Mouse (Mus musculus) inflammation-experienced regulatory T-cells, adult 6 months (primary cell): ENCODE data around the gene Gdpd1. TPM values are rescaled to one million over a fixed set of nuclear protein-coding genes. Genes with fewer than 3 reads are reported as not detected.
"Not testable (repeated sequence)": the region's sequence is repeated elsewhere in the genome, so short reads cannot be mapped to it uniquely, and the experiment has no call there.

ENCODE experiments used
- ATAC-seq: one replicate; pipeline ENCODE4 v1.8.0; 2017
- polyA plus RNA-seq, 3 experiments: library from polyadenylated mRNA; unstranded; fragments of 100-300 nt; shearing (Covaris generic); gene quantifications; one replicate each; pipeline ENCODE4 v1.2.1; 2017

Gene Gdpd1
- polyA plus RNA-seq, 3 experiments from 2014 or later = 0.71 TPM; not detected in 2

DNA sequence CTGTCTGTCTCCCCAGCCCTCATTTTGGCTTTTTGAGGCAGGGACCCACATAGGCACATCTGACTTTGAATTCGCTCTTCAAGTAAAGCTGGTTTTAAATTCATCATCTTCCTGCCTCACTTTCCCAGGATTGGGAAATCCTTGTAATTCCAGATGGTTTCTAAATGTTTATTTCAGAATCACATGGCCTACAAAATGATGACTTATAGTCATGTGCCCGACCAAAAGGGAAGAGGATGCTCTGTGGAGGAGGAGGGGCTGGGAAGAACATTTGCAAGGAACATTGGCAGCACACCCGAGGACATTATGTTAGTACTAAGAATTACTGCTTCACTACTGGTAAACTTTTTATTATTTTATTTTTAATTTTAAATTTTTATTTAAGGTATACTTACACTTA lies 48.5 kb downstream of the Gdpd1 start:
- no peak for ATAC-seq

DNA sequence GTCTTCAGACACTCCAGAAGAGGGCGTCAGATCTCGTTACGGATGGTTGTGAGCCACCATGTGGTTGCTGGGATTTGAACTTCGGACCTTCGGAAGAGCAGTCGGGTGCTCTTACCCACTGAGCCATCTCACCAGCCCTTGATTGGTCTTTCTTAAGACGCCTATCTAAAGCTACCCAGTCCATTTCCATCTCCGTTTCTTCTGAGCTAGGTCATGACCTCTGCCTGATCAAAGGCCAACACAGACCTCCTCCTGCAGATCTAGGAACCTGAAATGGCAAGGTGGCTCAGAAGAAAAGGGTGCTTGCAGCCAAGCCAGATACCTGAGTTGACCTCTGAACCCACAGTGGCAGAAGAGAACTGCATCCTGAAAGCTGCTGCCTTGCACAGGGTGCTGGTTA lies 50.6 kb downstream of the Gdpd1 start:
- ATAC-seq = not testable (repeated sequence)

DNA sequence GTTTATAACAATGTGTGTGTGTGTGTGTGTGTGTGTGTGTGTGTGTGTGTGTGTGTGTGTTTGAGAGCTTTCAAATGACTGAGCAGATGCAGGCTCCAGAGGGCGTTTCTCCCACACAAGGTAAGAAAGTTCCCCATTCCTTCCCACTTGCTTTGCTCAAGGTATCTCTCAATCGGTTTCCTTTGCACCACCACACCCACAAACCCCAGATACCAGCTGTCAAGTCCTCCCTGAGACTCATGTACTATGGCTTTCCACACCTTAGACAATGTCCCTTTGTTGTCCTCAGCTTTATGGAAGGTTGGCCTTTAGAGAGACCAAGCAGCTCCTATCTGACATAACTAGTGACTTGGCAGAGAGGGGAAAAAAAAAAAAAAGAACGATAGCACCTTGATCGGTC lies 51.1 kb downstream of the Gdpd1 start:
- ATAC-seq = no peak

DNA sequence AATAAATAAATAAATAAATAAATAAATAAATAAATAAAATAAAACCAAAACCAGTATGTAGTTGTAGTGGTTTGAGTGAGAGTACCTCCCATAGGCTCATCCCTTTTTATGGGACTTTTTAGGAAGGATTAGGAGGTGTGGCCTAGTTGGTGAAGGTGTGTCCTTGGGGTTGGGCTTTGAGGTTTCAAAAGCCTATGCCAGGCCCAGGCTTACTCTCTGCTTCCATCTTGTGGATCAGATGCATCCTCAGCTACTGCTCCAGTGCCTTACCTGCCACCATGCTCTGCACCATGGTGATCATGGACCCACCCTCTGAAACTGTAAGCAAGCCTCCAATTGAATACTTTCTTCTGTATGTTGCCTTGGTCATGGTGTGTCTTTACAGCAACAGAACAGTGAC lies 52.3 kb downstream of the Gdpd1 start:
- ATAC-seq = no peak

DNA sequence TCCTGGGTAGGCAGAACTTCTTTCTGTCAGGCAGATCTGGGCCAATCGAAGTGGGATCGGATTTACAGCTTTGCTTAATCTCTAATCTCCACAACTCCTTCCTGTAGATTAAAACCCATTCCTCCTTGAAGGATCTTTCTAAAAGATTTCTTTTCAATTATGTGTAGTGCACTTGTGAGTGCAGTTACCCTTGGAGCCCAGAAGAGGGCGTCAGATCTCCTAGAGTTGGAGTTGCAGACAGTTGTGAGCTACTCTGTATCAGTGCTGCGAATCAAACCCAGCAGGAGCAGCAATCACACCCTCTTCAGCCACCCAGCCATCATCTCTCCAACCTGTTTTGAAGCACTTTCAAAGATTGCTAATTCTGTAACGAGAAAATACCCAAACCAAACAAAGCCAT lies 53.4 kb downstream of the Gdpd1 start:
- ATAC-seq = no peak

DNA sequence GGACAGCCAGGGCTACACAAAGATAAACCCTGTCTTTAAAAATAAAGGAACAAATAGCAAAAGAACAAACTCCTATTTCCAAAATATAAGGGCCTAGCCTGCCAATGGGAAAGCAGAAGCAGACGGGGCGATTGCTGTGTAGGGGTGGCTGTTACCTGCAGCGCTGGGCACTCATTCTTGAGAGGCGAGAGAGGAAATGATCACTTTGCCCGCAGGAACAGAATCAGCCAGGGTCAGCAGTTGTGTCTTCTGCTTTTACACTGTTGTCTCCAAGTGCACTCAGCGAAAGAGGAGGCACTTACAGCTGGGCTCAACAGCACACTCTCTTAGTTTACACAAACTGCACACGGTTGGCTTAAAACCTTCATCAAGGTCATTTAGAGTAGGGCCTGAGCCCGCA lies 54.4 kb downstream of the Gdpd1 start:
- ATAC-seq = no peak

DNA sequence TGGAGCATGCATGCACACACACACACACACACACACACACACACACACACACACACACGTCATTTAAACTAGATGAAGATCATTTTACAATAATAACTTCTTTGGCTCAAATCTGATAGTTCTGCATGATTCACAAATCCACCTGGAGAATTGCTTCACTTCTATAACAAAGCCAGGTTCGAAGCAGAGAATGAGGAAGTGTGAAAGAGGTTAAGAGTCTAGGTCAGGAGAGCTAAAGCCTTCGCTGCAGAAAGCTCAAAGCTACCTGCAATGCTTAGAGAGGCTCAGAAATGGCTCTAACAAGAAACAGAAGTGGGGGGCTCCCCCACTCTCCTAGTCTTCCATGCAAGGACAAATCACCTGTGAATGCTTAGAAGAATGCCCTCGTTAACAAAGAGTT lies 55.8 kb downstream of the Gdpd1 start:
- no peak for ATAC-seq

DNA sequence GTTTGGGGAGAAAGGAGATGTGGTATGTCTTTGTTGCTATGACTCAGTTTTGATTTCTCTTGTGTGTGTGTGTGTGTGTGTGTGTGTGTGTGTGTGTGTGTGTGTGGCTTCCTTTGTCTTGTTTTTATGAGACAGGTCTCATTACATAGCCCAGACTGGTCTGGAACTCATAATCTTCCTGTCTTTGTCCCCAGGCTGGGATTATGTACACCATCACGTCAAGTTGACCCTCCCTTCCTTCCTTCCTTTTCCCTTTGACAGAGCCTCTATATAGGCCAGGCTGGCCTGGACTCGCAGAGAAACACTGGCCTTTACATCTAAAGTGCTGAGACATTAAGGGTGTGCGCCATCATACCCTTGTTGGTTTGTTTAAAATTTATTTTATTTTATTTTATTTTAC lies 58.2 kb downstream of the Gdpd1 start:
- no peak for ATAC-seq

DNA sequence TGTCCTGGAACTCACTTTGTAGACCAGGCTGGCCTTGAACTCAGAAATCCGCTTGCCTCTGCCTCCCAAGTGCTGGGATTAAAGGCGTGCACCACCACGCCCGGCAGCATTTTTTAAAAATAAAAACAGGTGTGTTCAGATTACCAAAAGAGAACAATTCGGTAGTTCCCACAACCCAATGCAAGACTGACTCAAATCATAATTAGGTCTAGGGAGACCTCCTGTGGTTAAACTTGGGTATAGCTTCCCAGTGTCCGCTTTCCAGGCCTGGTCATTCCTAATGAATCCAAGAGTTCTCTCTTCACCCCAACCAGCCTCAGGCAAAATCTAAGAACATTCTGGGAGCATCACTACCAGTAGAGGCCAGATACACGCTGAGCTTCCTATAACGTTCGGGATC lies 63.4 kb downstream of the Gdpd1 start:
- no peak for ATAC-seq

DNA sequence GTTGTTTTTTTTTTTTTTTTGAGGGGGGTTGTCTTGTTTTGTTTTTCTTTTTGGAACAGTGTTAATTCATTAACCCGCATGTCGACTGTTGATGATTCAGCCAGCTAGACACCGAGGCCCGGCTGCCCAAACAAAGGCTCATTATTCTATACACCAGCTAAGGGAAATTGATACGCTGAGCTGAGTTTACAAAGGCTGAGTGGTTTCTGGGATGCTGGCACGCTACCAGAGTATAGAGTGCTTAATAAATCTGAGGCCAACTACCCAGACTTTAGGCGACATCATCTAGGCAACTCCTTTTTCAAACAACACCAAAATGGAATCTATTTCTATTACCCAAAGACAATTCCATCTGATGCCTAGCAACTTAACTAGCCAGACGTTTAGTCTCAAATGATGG lies 66.5 kb downstream of the Gdpd1 start:
- no peak for ATAC-seq

DNA sequence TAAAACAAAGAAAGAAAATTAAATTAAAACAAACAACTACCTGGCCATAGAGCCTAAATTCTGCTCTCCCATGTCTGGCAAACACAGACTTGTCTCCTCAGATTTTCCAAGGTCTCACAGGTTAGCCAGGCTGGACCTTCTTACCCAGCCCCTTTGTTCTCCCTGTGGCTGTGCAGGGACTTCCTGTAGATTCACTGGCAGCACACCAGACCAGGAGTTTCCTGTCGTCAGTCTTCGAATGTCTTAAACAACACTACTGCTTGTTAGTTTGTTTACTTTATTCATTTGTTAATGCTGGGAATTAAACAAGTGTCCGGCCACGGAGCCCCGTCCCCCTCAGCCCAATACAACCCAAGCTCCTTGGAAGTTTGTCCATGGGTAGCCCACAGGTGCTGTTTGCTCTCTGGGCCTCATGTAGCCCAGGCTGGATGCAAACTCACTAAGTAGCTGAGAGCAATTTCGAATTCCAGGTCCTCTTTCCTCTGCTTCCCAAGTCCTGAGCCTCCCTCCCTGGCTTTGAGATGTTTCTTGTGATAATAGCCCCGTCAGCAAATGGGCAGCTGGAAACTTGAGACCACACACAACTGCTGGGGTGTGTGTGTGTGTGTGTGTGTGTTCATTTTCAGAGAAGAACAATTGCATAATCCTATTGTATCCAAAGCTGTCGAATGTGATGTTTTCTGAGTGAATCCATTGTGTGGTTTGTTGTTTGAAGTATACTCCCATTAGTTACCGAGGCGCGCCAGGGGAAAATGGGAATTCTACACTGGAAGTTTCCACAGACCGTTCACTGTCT lies 68.7 kb downstream of the Gdpd1 start:
- no peak for ATAC-seq

DNA sequence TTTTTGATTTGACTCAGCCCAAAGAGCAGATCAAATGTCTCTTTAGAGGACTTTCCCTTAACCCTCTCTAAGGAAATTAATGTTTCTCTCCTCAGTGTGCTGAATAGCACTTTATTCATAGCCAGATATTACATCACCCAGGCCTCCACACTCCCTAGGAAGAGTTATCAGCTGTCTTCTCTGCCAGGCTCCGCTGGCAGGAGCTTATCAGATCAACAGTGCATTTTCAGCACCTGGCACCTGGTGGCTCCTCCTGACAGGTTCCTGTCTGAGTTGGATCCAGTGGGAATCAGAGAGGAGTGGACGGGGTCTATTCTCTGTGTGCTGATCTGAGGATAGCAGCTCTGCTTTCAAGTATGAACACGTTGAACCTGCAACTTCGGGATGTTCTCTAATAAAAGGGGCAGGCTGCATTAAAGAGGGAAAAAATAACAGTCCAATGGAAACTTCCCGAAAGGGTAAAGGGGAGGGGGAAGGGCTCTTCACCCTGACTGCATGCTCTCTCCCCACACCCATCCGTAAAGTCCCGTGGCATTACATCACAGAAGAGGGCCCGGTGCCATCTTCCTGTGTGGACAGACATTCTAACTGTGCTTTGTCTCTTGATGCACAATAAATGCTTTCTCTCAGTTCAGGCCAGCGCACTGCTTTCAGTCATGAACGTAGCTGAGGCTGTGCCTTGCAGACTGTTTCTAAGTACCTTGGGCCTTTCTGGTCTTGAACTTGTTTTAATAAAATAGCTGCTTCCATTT lies 71.6 kb downstream of the Gdpd1 start:
- ATAC-seq = no peak

DNA sequence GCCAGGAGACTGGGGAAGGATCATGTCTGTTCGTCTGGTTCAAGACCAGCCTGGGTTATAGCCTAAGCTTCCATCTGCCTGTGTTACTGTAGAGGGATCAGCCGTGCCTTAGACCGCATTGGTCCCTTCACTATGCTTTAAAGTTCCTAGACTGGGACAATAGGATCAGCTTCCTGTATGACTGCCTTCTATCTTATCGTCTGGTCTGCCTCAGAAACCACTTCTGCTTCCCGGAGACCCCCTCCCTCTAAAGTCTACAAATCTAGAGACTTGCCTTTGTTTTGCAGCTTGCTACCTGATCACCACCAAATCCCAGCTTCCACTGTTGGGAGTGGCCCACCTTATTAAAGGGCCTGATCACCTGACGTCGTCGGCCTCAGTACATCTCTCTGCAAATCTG lies 72.6 kb downstream of the Gdpd1 start:
- no peak for ATAC-seq

DNA sequence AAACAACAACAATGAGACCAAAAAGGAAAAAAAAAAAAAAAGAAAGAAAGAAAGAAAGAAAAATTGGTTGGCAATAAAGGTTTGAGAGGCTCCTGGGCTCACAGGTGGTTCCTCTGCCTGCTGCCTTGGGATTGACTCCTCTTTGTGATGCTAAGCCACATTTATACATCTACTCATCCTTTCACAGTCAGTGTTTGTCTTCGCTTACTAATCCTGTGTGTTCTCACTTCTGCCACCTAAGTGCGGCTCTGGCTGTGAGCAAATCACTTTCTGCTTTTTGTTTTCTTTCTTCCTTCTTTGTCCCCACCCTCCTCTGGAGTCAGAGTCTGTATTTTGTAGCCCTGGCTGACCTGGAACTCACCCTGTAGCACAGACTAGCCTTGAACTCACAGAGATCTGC lies 77.6 kb downstream of the Gdpd1 start:
- no peak for ATAC-seq

DNA sequence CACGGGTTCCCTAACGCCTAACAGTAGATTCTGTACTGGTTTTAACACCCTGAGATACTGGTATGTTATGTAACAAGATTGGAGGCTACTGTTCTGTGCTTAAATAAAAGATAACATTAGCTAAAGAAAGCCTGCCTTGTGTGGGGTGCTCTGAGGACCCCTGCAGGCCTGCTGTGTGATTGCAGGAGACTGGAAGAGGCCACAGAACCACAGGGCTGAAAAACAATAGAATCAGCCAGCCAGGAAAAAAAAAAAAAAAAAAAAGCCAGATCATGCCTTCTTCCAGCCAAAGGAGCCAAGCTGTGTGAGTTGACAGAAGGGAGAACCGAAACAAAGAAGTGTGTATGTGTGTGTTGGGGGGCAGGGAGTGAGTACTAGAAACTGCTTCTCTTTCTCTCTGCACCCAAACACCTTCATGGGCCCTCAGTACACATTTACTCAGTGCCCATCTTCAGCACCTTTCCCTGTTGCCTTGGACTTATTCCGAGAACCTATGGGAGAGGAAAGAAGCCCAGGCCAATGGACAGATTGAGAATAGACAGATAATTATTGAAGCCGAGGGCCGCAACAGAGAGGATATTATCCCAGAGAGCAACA lies 78.1 kb downstream of the Gdpd1 start:
- peak; percentile 53 for ATAC-seq

DNA sequence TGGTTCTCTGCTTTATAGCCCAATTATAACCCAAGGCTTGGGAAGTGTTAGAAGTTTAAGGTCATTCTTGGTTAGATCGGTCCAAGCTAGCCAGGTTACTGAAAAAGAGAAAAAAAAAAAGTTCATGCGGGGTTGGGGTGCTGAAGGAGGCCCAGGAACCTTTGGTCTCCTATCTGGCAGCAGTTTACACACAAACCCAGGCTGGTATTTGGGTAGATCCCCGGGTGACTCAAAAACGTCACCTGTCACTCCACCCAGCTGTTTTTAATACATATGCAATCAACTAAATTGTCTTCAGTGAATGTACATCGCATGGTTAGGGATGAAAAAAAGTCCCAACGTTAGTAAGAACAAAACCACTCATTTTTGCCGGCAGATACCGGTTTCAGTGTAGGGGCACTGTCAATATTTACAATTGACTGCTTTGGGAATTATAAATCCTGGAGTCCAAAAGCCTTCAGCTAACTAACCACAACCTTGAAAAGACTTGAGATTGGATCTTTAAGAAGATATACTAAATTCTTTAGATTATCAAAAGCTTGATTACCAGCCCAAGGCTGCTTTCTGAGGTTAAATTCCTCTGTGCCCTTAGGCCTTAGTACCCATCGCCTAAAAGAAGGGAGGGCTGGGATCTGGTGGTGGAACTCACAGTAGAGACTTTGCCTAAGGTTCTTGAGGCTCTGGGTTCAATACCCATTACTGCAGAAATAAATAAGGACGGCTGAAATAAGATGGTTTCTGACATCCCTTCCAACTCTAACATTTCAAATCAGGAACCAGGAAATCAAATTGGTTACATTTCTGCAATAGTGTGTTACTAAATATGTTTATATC lies 78.9 kb downstream of the Gdpd1 start:
- no peak for ATAC-seq

DNA sequence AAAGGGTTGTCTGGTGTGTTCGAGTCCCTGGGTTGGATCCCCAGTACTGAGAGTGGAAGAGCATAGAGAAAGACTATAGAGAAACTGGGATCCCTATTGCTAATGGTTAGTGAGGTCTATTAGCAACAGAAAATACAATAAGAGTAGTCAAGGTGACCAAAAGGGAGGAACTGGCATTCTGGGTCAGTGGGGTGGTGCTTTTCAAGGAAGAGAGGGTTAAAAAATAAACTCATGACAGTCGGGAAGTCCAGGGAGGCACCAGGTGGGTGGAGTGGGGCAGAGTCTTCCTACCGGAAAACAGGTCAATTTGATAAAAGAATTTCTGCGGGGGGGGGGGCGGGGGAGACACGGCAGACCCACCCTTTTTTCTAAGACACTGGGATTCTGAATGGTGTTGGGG lies 79.5 kb downstream of the Gdpd1 start:
- ATAC-seq = no peak

DNA sequence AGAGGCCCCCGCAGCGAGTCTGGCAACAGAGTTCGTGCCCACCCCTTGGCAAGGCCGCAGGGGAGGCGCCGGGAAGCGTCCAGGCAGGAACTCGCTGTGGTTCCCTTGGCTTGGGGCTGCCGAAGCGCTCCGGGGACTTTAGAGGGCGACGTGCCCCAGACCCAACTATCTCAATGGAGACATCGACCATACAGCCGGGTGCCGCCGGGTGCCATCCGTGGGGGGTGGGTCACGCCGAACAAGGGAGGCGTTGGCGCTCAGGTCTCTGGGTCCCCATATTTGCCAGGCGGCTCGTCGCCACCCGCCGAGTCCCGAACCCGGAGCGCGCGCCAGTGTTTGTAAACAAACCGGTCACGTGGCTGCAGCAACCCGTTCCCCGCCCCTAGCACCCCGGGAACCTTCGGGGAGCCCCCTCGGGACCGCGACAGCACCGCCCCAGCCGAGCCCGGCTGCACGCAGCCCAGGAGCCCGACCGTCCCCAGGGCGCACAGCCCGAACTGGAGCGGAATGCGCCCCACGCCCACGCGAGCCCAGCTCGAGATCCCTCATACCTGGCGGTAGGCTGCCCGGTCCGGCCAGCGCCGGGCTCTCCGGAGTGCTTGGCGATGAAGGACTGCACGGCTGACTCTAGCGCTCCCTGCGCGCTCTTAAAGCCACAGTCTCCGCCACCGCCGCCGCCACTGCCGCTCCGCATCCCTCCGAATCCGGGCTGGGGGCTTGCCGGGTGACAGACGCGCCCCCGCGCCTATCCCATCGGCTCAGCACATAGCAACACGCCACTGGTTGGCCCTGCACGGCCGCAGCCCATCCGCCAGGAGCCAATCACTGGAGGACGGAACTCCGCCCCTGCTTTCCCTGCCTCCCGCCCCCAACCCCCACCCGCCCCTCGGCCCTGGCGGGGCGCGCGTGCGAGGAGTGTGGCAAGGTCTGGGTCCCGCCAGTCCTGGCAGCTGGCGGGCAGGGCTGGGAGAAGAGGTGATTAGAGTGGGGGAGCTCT lies 80.5 kb downstream of the Gdpd1 start, which contains the start of gene Ypel2:
TSS of gene Ypel2 (minus strand) at position 667 of the 997 bp plus-strand sequence.
- ATAC-seq = peak; percentile 88

DNA sequence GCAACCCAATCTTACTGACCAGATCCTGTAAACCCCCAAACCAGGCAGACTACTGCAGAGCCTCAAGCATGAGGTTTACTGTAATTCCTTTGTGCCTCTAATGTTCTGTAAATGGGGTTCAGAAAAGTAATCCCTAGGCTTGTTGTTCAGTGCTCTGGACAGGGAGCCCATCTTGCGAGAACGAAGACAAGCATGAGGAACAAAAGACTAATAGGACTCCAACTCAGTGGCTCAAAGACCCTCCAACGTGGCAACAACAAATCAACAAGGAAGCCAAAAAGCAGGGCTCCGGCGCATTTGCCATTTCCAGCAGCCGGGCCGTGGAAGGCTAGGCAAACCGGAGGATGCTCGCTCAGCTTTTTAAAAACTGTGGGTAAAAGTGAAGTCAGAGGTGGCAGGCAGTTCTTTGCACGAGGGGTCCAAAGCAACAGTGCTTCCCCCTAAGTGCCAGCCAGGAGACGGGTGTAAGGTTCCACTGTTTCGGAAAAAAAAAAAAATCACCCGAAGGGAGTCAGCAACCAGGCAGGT lies 81.3 kb downstream of the Gdpd1 start:
- no peak for ATAC-seq

DNA sequence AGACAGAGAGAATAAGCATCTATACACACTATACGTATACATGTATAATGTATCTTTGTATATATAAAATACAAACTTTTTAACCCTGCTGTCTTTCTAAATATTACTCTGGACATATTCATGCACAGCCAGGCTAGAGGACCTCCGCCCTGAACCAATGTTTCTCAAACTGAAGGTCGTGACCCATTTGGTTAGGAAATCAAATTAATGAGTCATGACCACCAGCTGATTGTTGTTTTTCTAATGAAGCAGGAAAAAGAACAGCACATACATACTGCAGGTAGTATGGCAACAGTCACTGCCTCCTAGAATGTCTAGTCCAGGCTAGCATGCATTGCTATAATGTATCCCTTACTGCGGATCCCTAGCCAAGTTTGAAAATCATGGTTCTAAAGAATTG lies 82.6 kb downstream of the Gdpd1 start:
- no peak for ATAC-seq

DNA sequence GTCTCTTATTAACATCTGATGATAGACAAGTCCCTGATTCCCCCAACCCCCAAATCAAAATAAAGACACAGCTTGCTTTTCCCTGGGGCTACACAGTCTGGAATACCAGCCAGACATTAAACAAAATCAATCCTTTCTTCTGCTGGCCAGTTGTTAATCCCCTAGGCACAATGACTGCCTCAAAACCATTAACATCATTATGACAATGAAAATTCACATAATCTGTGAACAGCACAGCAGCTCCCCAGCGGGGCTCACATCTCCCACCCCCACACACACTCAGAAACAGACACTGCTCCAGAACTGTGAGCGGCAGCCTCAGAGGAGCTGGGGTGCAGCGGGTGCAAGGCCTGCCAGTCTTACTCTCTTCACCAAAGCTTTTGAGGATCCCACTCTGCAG lies 83.6 kb downstream of the Gdpd1 start:
- no peak for ATAC-seq
